Mouse (Mus musculus) thymus, adult 2 months (tissue): Measurements from ENCODE around the gene Dnase1l3. TPM values are rescaled to one million over a fixed set of nuclear protein-coding genes. Genes with fewer than 3 reads are reported as not detected.

ENCODE experiments used
- DNase-seq: peaks from one replicate; pipeline ENCODE4 v3.0.0; 2021
- H3K27ac ChIP-seq: fragments of 200-500 bp; 2 replicates; pipeline ENCODE4 v1.5.1; 2012; ENCODE audit warnings: low read length, control low read depth; ENCODE audit not compliant: control insufficient read depth, insufficient read depth
- H3K27me3 ChIP-seq: fragments of 200-500 bp; 2 replicates; pipeline ENCODE4 v1.6.1; 2012; ENCODE audit warnings: mild to moderate bottlenecking, low read length, moderate library complexity, mixed read lengths; ENCODE audit not compliant: control insufficient read depth, insufficient read depth
- H3K36me3 ChIP-seq: fragments of 200-500 bp; 2 replicates; pipeline ENCODE4 v1.6.1; 2012; ENCODE audit warnings: mild to moderate bottlenecking, low read length, moderate library complexity; ENCODE audit not compliant: control insufficient read depth, insufficient read depth
- H3K4me1 ChIP-seq: fragments of 200-500 bp; replicated peaks from 2 replicates; pipeline ENCODE4 v1.6.1; 2012; ENCODE audit warnings: low read length; ENCODE audit not compliant: control insufficient read depth, insufficient read depth
- H3K4me3 ChIP-seq: fragments of 200-500 bp; 2 replicates; pipeline ENCODE4 v1.5.1; 2012; ENCODE audit warnings: mild to moderate bottlenecking, low read length, control low read depth, moderate library complexity; ENCODE audit not compliant: control insufficient read depth, insufficient read depth
- CTCF ChIP-seq: fragments of 200-500 bp; IDR thresholded peaks from 2 replicates; pipeline ENCODE4 v1.5.1; 2012; ENCODE audit warnings: mild to moderate bottlenecking, control low read depth, low read length, moderate library complexity, borderline replicate concordance; ENCODE audit not compliant: control insufficient read depth, poor library complexity, insufficient read depth; ENCODE audit errors: extremely low read depth
- POLR2A ChIP-seq: fragments of 200-500 bp; IDR thresholded peaks from 2 replicates; pipeline ENCODE4 v1.6.1; 2012; ENCODE audit warnings: mild to moderate bottlenecking, low read length, control low read depth, moderate library complexity; ENCODE audit not compliant: control insufficient read depth, poor library complexity, insufficient read depth; ENCODE audit errors: extremely low read depth
- WGBS: fragments of 180-500 bp; shearing (Covaris S2); methylation state at CpG from one replicate; pipeline ENCODE4 v1.1.7; 2018; 5-methylcytosine and 5-hydroxymethylcytosine counted together
- polyA plus RNA-seq: library from polyadenylated mRNA; depleted of rRNA; stranded (reverse); fragments of >200 nt; gene quantifications from 2 replicates; pipeline ENCODE4 v1.2.3, GENCODE M21; 2012

Dnase1l3 gene
- polyA plus RNA-seq, 1 experiment: 27.8 TPM

GRCm38 (mm10) chr14:7964219-7964889 lies 30.0 kb downstream of the Dnase1l3 start:
- Histone ChIP-seq H3K4me1 (no peaks in the 10 kb centered on the region), H3K4me3 (no peak overlapping the region), H3K27ac (no peak overlapping the region), H3K36me3 (no peaks in the 10 kb centered on the region), H3K27me3 (no peaks in the 10 kb centered on the region)
- DNase-seq: peak; percentile 70
- no peak for TF ChIP-seq CTCF
- 57% methylated on average over 11 of the region's 11 CpGs for WGBS

GRCm38 (mm10) chr14:7963160-7963559 lies 31.2 kb downstream of the Dnase1l3 start:
- H3K36me3 ChIP-seq: no peaks in the 10 kb centered on the region
- no peak for DNase-seq
- WGBS: 76% methylated on average over 7 of the region's 7 CpGs
- no peak overlapping the region for H3K4me3 ChIP-seq
- no peak overlapping the region for H3K27ac ChIP-seq
- TF ChIP-seq POLR2A (no peak), CTCF (no peak)
- no peaks in the 10 kb centered on the region for H3K27me3 ChIP-seq
- H3K4me1 ChIP-seq: no peaks in the 10 kb centered on the region

GRCm38 (mm10) chr14:7962626-7963025 lies 31.7 kb downstream of the Dnase1l3 start:
- TF ChIP-seq POLR2A: no peak
- TF ChIP-seq CTCF: no peak
- Histone ChIP-seq H3K4me3 (no peak overlapping the region), H3K4me1 (no peaks in the 10 kb centered on the region), H3K27ac (no peak overlapping the region), H3K27me3 (no peaks in the 10 kb centered on the region), H3K36me3 (no peaks in the 10 kb centered on the region)
- 81% methylated on average over 2 of the region's 2 CpGs for WGBS
- DNase-seq: no peak

GRCm38 (mm10) chr14:7961714-7962113 lies 32.7 kb downstream of the Dnase1l3 start:
- DNase-seq: no peak
- Histone ChIP-seq H3K27me3 (no peaks in the 10 kb centered on the region), H3K36me3 (no peaks in the 10 kb centered on the region), H3K4me3 (no peak overlapping the region), H3K27ac (no peak overlapping the region), H3K4me1 (no peaks in the 10 kb centered on the region)
- WGBS: 81% methylated on average over 5 of the region's 5 CpGs
- no peak for TF ChIP-seq POLR2A
- TF ChIP-seq CTCF: no peak

GRCm38 (mm10) chr14:7960616-7961015 lies 33.8 kb downstream of the Dnase1l3 start:
- WGBS: 85% methylated on average over 11 of the region's 11 CpGs
- Histone ChIP-seq H3K4me3 (no peak overlapping the region), H3K36me3 (no peaks in the 10 kb centered on the region), H3K27ac (no peak overlapping the region), H3K4me1 (no peaks in the 10 kb centered on the region), H3K27me3 (no peaks in the 10 kb centered on the region)
- TF ChIP-seq POLR2A (no peak), CTCF (no peak)
- DNase-seq: no peak

- Histone ChIP-seq H3K27me3 (no peaks in the 10 kb centered on the region), H3K27ac (no peak within 1 kb of the TSS), H3K36me3 (no peaks in the 10 kb centered on the region), H3K4me3 (no peak within 1 kb of the TSS), H3K4me1 (no peaks in the 10 kb centered on the region)
- TF ChIP-seq CTCF: no peak
- no peak for TF ChIP-seq POLR2A
- DNase-seq: no peak
- WGBS: 92% methylated on average over 9 of the region's 9 CpGs
Measured at GRCm38 (mm10) chr14:7957049-7957448, 37.3 kb downstream of the Dnase1l3 start, which contains the start of gene Gm45521. Gene Gm45521 (plus strand): TSS chr14:7957288.

GRCm38 (mm10) chr14:7956427-7956826 lies 37.9 kb downstream of the Dnase1l3 start:
- no peaks in the 10 kb centered on the region for H3K4me1 ChIP-seq
- DNase-seq: no peak
- no peak overlapping the region for H3K4me3 ChIP-seq
- TF ChIP-seq CTCF (no peak), POLR2A (no peak)
- no peaks in the 10 kb centered on the region for H3K36me3 ChIP-seq
- H3K27ac ChIP-seq: no peak overlapping the region
- no peaks in the 10 kb centered on the region for H3K27me3 ChIP-seq
- WGBS: 94% methylated on average over 10 of the region's 10 CpGs
